Mouse (Mus musculus): ENCODE results near the gene Aldh1a7. TPM values are rescaled to one million over a fixed set of nuclear protein-coding genes. Genes with fewer than 3 reads are reported as not detected.
"Not testable (repeated sequence)": the region's sequence is repeated elsewhere in the genome, so short reads cannot be mapped to it uniquely, and the experiment has no call there.

Gene Aldh1a7
- polyA plus RNA-seq, 1 experiment from 2014 or later: 2.9 TPM

GRCm38 (mm10) chr19:20714543-20714942, 12.8 kb downstream of the Aldh1a7 start:
- 87% methylated on average over 4 of the region's 4 CpGs for WGBS
- H3K27ac ChIP-seq: no peak overlapping the region
- no peaks in the 10 kb centered on the region for H3K27me3 ChIP-seq

DNA sequence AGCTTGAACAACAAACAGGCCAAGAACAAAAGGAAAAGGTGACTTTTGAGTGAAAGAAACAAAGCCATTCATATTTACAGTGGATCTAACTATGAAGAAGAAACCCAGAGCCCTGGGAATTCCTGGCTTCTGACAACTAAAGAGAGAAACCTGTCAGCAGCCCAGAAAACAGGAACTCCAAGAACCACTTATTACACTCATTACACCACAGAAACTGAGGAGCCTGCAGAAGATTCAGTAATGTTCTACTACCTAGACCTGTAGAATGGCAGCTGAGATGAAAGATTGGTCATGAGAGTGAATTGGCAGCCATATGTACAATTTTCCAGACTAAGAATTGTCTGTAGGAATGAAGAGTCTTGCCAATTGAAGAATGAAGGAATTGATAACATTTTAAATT, 20.2 kb downstream of the Aldh1a7 start:
- Histone ChIP-seq H3K4me3 (no peak overlapping the region), H3K27me3 (no peaks in the 10 kb centered on the region), H3K27ac (no peak overlapping the region), H3K4me2 (no peak overlapping the region), H3K9ac (no peak overlapping the region), H3K4me1 (no peaks in the 10 kb centered on the region), H3K36me3 (no peaks in the 10 kb centered on the region), H3K9me3 (no peaks in the 10 kb centered on the region)
- ATAC-seq (ENCODE audit: insufficient number of reproducible peaks, insufficient read depth, low FRiP score, low TSS enrichment, low read depth): no peak

More at GRCm38 (mm10) chr19:20714543-20714942, 12.8 kb downstream of the Aldh1a7 start:
- Histone ChIP-seq H3K9ac (no peak overlapping the region), H3K36me3 (no peaks in the 10 kb centered on the region), H3K4me2 (no peak overlapping the region), H3K4me1 (no peaks in the 10 kb centered on the region), H3K4me3 (no peak overlapping the region), H3K9me3 (no peaks in the 10 kb centered on the region)
- no peak for ATAC-seq (ENCODE audit: insufficient number of reproducible peaks, insufficient read depth, low FRiP score, low TSS enrichment, low read depth)

DNA sequence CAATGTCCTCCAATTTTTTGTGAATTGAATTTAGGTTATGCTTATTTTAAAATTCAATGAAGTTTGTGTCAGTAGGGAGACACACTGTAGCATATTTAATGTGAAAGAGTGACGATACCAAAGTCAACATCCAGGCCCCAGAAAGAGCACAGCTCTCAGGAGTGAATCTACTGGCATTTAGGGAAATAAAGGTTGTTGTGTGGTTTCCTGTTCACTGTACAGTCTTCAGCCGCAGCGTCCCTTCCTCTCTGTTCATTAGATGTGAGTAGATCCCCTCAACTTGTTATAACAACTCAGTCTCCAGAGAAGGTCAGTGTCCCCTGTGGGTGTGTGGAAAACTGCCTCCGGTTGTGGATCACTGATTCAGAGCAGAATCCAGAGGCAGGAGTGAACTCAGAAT, 20.6 kb downstream of the Aldh1a7 start:
- 78% methylated on average over 4 of the region's 4 CpGs for WGBS
- Histone ChIP-seq H3K9ac (no peak overlapping the region), H3K4me2 (no peak overlapping the region), H3K27me3 (no peaks in the 10 kb centered on the region), H3K27ac (no peak overlapping the region), H3K9me3 (no peaks in the 10 kb centered on the region), H3K36me3 (no peaks in the 10 kb centered on the region), H3K4me1 (no peaks in the 10 kb centered on the region), H3K4me3 (no peak overlapping the region)
- no peak for ATAC-seq (ENCODE audit: insufficient number of reproducible peaks, insufficient read depth, low FRiP score, low TSS enrichment, low read depth)

DNA sequence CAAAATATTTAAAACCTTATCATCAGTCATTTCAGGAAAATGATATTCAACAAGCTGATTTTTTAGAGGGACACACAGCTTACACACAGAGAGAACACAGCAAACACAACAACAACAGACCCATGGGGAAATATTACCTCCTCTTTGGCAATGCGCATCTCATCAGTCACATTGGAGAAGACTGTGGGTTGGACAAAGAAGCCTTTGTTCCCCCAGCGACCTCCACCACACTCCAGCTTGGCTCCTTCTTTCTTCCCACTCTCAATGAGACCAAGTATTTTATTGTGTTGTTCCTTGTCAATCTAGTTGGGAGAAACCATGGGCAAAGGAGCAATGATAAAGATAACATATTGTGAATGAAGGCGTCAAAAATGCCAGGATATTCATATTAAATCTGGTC, 25.3 kb downstream of the Aldh1a7 start:
- Histone ChIP-seq H3K36me3 (no peaks in the 10 kb centered on the region), H3K4me2 (no peak overlapping the region), H3K9ac (no peak overlapping the region), H3K4me1 (no peaks in the 10 kb centered on the region), H3K9me3 (no peaks in the 10 kb centered on the region), H3K27me3 (no peaks in the 10 kb centered on the region), H3K27ac (no peak overlapping the region), H3K4me3 (no peak overlapping the region)
- ATAC-seq (ENCODE audit: insufficient number of reproducible peaks, insufficient read depth, low FRiP score, low TSS enrichment, low read depth): no peak
- 48% methylated on average over 3 of the region's 3 CpGs for WGBS

DNA sequence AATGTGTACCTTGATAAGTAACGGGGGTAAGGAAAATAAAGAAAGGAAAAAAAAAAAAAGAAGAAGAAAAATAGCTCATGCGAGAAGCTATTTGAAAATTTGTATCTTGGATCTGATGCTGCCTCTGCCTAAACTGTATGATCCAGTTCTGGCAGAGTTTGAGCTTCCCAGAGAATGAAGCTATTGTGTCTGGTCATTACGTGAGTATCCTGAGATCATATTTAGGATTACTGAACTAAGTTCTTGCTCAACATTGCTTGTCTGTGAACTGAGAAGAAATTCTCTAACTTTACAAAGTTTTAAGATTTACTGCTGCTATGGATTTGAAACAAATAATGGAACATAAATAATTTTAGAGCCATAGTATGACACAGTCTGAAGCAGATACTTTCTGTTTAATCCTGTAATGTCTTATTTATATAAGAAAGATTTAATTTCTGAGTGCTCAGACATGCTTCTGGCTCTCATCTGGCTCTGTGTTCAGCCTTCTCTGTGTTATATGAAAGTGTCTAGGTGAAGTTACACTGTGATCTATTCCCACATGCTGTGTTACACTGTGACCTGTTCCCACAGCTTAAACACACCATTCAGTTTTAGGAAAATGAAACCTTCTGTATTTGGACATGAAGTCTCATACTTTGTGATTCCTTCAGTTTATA, 49.5 kb downstream of the Aldh1a7 start:
- H3K27me3 ChIP-seq: no peaks in the 10 kb centered on the region
- H3K9me3 ChIP-seq: no peaks in the 10 kb centered on the region
- WGBS: 76% methylated on average over 3 of the region's 3 CpGs
- no peak overlapping the region for H3K9ac ChIP-seq
- no peak overlapping the region for H3K4me2 ChIP-seq
- H3K36me3 ChIP-seq: no peaks in the 10 kb centered on the region
- no peak overlapping the region for H3K4me3 ChIP-seq
- no peak overlapping the region for H3K27ac ChIP-seq
- no peaks in the 10 kb centered on the region for H3K4me1 ChIP-seq
- ATAC-seq (ENCODE audit: insufficient number of reproducible peaks, insufficient read depth, low FRiP score, low TSS enrichment, low read depth): no peak

GRCm38 (mm10) chr19:20654141-20654873, 73.1 kb downstream of the Aldh1a7 start:
- 66% methylated on average over 3 of the region's 3 CpGs for WGBS
- Histone ChIP-seq H3K27ac (no peak overlapping the region), H3K4me3 (no peak overlapping the region), H3K9me3 (no peaks in the 10 kb centered on the region), H3K27me3 (no peaks in the 10 kb centered on the region), H3K4me1 (no peaks in the 10 kb centered on the region), H3K9ac (no peak overlapping the region), H3K4me2 (no peak overlapping the region), H3K36me3 (no peaks in the 10 kb centered on the region)
- ATAC-seq (ENCODE audit: insufficient number of reproducible peaks, insufficient read depth, low FRiP score, low TSS enrichment, low read depth): no peak

DNA sequence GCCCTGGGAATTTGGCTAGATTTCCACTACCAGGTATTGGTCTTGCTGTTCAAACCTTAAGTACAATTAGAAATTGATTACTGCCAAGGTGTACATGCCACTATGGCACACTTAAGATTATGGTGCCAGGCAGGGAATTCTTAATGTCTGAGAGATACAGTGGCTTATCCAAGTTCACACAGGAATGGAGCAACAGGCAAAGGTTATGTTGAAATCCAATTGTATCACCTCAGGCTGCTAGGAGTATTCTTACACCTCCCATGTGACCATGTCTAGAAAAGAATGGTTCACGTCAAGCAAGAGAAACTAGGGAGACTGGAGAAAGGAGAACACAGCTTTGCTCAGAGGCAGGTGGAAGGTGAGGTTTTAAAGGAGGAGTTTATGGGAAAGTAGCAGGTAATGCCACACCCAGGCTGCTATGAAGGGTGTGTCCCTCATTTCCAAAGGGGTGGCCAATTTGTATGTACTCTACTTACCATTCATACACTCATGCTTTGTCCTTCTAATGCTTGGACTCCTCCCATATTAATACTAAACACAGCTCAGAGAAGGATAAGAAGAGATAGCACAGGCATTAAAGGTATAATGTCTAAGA, 74.2 kb downstream of the Aldh1a7 start:
- no peak for ATAC-seq (ENCODE audit: insufficient number of reproducible peaks, insufficient read depth, low FRiP score, low TSS enrichment, low read depth)
- no peak overlapping the region for H3K4me2 ChIP-seq
- WGBS: 59% methylated on average over 1 of the region's 1 CpGs

GRCm38 (mm10) chr19:20650008-20650407, 77.4 kb downstream of the Aldh1a7 start:
- H3K4me3 ChIP-seq: no peak overlapping the region
- ATAC-seq (ENCODE audit: insufficient number of reproducible peaks, insufficient read depth, low FRiP score, low TSS enrichment, low read depth): no peak
- WGBS: 25% methylated on average over 2 of the region's 2 CpGs
- no peak overlapping the region for H3K9ac ChIP-seq
- H3K36me3 ChIP-seq: no peaks in the 10 kb centered on the region
- no peak overlapping the region for H3K27ac ChIP-seq
- no peak overlapping the region for H3K4me2 ChIP-seq
- H3K9me3 ChIP-seq: no peaks in the 10 kb centered on the region
- H3K4me1 ChIP-seq: no peaks in the 10 kb centered on the region
- no peaks in the 10 kb centered on the region for H3K27me3 ChIP-seq

More for the DNA sequence above, 74.2 kb downstream of the Aldh1a7 start:
- Histone ChIP-seq H3K9ac (no peak overlapping the region), H3K4me3 (no peak overlapping the region), H3K27me3 (no peaks in the 10 kb centered on the region), H3K27ac (no peak overlapping the region), H3K36me3 (no peaks in the 10 kb centered on the region), H3K9me3 (no peaks in the 10 kb centered on the region), H3K4me1 (no peaks in the 10 kb centered on the region)

GRCm38 (mm10) chr19:20647496-20647895, 79.9 kb downstream of the Aldh1a7 start:
- not testable (repeated sequence) for ATAC-seq (ENCODE audit: insufficient number of reproducible peaks, insufficient read depth, low FRiP score, low TSS enrichment, low read depth); H3K27ac ChIP-seq; H3K36me3 ChIP-seq; H3K27me3 ChIP-seq; H3K9ac ChIP-seq; H3K4me3 ChIP-seq; H3K9me3 ChIP-seq; H3K4me1 ChIP-seq; H3K4me2 ChIP-seq

DNA sequence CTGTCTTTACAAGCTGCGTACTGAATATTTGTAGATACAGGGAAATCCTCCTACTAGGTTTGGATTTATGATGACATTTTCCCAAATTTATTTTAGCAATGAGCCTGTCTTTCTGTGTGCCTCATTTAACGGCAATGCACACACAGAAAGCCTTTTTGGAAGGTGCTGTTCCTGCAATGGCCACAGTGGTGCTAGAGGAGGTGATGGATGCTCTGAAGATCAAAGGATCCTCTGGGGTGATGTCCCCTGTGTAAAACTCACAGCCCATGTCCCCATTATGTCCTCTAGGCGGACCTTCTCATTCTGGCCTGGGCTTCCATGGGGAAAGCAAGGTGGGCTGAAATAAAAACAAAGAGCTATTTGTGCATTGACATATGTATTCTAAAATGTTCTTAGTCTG, 83.0 kb downstream of the Aldh1a7 start:
- Histone ChIP-seq H3K4me2 (no peak overlapping the region), H3K9me3 (no peaks in the 10 kb centered on the region), H3K4me1 (no peaks in the 10 kb centered on the region), H3K27me3 (no peaks in the 10 kb centered on the region), H3K36me3 (no peaks in the 10 kb centered on the region), H3K4me3 (no peak overlapping the region), H3K27ac (no peak overlapping the region), H3K9ac (no peak overlapping the region)
- WGBS: 77% methylated on average over 3 of the region's 3 CpGs
- ATAC-seq (ENCODE audit: insufficient number of reproducible peaks, insufficient read depth, low FRiP score, low TSS enrichment, low read depth): no peak
